Mouse (Mus musculus) heart, postnatal 10 days (tissue): ENCODE data around the gene Cox10. TPM values are rescaled to one million over a fixed set of nuclear protein-coding genes. Genes with fewer than 3 reads are reported as not detected.

ENCODE experiments used
- DNase-seq, 2 experiments: peaks; one replicate each; pipeline ENCODE4 v3.0.0; 2021
- intact Hi-C: fragments of 180-260 bp; cut with DNase I; formaldehyde crosslinking; loops from one replicate; pipeline ENCODE4 v1.15.1; 2025
- total RNA-seq, 2 experiments: library from RNA; stranded (reverse); gene quantifications; 2 replicates each; pipeline ENCODE4 v1.2.3; 2021

The Cox10 gene
- total RNA-seq, 2 experiments from 2014 or later: 71.2 to 72.1 TPM

DNA sequence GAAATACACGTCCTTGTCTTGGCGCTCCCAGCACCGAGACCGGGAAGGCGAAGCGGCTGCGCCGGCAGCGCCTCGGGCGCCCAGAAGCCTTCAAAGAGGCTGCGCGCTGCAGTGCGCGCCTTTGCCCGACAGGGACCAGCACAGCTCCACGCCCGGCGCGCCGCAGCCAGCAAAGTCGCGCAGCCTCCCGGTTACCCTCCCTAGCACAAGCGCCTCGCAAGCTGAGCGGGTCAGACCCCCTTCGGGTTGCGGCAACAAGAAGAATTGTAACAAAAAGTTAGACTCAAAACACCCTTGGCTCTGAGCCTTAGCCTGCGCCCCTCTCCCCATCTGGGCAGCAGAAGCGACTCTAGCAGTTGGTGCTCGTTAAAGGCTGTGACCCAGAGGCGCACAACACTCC, 158.7 kb downstream of the Cox10 start:
- DNase-seq: peak; percentile 84
- intact Hi-C loops: loop anchor here (2.0 to 5.0 kb wide), 5 partner anchors 302 to 1047 kb away; no protein-coding TSS in a partner anchor

DNA sequence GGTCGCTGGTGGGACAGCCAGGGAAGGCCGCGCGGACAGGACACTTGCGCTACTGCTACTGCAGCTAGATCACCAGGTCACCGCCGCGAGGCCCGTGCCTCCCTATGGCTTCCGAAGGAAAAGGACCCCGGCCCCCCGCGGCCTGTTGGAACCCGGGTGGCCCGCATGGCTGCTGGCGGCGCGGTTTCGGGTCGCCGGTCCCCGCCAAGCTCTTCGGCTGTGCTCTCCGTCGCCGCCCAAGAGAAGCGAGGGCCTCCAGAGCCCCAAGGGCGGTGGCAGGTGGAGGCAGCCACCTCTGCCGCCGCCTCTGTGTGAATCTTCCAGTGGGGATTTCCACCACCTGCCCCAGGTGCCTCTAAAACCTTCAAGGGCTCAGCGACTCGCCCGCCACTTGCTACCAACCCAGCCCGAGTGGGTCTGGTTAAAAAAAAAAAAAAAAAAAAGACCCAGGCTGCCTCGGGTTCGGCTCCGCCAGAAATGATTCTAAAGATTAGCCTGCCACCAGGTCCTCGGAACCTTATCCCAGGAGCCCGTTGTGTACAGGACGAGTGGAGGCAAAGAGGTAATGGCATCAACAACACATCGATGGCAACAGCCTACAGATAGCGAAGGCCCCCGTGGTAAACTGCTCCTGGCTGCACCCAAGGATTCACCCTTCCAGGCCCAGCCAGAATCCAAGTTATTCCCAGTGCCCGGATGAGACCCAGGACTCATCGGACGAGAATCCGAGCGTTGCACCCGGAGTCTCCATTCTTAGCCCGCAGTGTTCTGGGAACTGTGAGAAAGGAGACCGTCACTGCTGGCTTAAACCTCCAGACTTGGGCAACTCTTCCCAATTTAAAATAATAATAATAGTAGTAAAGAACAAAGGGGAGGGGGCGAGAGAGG, 159.8 kb downstream of the Cox10 start:
- intact Hi-C loops: loop anchor here (2.0 to 5.0 kb wide), 5 partner anchors 303 to 1048 kb away; no protein-coding TSS in a partner anchor
- DNase-seq: no peak

DNA sequence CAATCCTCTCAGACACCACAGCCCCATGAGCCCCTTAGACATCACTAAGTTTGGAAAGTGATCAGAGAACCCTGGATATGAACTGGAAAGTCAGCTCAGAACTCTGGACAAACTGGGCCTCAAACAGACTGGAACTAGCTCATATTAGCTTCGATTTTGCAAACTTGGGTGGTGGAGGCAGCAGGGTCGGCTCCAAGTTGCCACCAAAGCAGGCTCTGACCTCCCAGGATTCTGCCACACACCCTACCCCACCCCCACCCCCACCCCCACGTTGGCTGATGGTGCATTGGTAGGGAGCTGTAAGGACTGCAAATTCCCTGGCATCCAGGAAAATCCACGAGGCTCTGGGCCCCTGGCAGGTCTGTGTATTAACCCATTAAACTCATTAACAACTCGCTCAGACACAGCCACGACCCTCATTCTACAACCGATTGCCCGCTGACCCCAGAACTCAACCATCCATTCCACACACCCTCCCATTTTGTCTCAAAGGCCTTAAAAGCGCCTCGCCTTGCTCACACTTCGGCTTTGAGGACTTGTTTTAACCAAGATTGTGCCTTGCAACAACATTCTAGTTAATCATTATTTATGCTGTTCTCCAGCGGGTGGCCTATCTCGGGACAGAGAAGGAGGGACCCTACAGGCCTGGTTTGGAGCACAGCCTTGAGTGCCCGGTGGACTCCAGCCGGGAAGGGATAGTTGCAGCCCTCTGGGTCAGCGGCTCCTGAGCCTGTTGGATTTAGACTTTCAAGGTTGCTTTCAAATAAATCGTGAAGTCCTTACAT, 160.8 kb downstream of the Cox10 start:
- DNase-seq: no peak
- intact Hi-C loops: no loop called here

DNA sequence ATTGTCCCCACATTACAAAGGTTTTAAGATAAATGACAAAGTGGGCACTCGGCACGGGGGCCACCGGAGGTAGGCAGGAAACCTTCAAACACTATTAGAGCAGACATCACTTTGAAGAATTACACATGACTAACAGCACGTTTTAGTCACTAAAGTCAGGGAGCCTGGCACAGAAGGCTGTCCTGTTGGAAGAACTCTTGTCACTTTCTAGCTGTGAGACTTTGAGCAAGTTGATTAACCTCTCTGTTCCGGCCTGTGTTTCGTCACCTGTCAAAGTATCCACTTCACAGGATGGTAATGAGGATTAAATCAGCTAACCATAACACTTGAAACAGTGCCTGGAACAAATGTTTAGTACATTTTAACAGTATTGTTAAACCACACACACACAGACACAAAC, 161.7 kb downstream of the Cox10 start:
- intact Hi-C loops: no loop called here
- no peak for DNase-seq

DNA sequence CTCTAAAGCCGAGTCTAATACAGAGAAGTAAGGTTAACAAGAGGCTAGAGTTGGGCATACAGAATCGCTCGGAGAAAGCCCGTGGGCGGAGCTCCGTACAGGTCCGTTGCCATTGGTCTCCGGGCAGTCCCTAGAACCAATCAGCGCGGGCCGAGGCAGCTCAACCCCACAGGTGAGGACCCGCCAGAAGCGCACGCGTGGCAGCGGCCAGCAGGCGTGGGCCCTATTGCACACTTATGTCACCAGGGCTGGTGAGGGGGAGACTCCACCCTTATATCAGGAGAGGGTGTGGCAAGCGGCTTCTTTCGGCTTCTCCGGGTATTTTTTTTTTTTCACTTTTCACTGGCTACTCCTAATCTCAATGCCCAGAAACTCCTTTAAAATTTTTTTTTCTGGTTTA, 164.9 kb downstream of the Cox10 start:
- DNase-seq: peak; percentile 72 to 74
- intact Hi-C loops: loop anchor here (5.0 kb wide), 1 partner anchor 87 kb away; no protein-coding TSS in a partner anchor

DNA sequence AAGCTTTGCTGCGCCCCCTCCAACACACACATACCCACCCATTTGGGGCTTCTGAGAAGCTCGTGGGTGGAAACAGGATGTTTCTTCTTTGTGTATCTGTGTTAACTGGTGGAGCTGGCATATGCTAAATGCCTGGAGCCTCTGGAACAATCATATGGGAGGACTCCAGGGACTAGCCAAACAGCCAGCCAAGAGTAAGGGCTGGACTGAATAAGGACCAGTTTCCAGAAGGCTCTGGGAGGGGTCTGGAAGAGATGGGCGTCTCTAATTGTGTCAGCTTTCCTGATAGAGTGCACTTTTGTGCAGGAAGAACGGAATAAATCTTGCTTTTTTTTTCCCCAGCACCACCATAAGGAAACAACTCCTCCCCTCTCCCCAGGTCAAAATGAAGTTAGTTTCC, 165.3 kb downstream of the Cox10 start:
- DNase-seq: no peak
- intact Hi-C loops: loop anchor here (5.0 kb wide), 1 partner anchor 87 kb away; no protein-coding TSS in a partner anchor

Other genes starting within 250 kb of the Cox10 start
- gene Hs3st3b1, start 157.2 kb downstream of the Cox10 start, total RNA-seq: 1 to 10 TPM in 1 of 2 experiments, under 1 TPM in 1; 0.93 to 1.4 TPM